Mouse (Mus musculus) embryonic facial prominence, embryonic 12.5 days (tissue): ENCODE results near the gene Proser3. TPM values are rescaled to one million over a fixed set of nuclear protein-coding genes. Genes with fewer than 3 reads are reported as not detected.

Source experiments
- ATAC-seq: fragments of 200-750 bp; cut with Nextera tagmentation; 2 replicates; pipeline ENCODE4 v1.8.0; 2017; ENCODE audit not compliant: insufficient number of reproducible peaks, insufficient read depth, low FRiP score, low TSS enrichment
- H3K27ac ChIP-seq: fragments of 300-500 bp; sonication (generic); 2 replicates; pipeline ENCODE4 v1.5.1; 2016; ENCODE audit warnings: mild to moderate bottlenecking
- H3K27me3 ChIP-seq: fragments of 300-500 bp; sonication (generic); 2 replicates; pipeline ENCODE4 v1.6.1; 2016; ENCODE audit warnings: mild to moderate bottlenecking, moderate library complexity
- H3K36me3 ChIP-seq: fragments of 300-500 bp; sonication (generic); 2 replicates; pipeline ENCODE4 v1.6.1; 2016; ENCODE audit warnings: mild to moderate bottlenecking
- H3K4me1 ChIP-seq: fragments of 300-500 bp; sonication (generic); 2 replicates; pipeline ENCODE4 v1.6.1; 2016
- H3K4me2 ChIP-seq: fragments of 300-500 bp; sonication (generic); replicated peaks from 2 replicates; pipeline ENCODE4 v1.6.1; 2016; ENCODE audit warnings: mild to moderate bottlenecking, moderate library complexity
- H3K4me3 ChIP-seq: fragments of 300-500 bp; sonication (generic); 2 replicates; pipeline ENCODE4 v1.5.1; 2016; ENCODE audit warnings: mild to moderate bottlenecking
- H3K9ac ChIP-seq: fragments of 300-500 bp; sonication (generic); 2 replicates; pipeline ENCODE4 v1.6.1; 2016; ENCODE audit warnings: mild to moderate bottlenecking, moderate library complexity
- H3K9me3 ChIP-seq: fragments of 300-500 bp; sonication (generic); 2 replicates; pipeline ENCODE4 v1.6.1; 2016; ENCODE audit warnings: mild to moderate bottlenecking, moderate library complexity
- WGBS: fragments of 180-500 bp; shearing (Covaris S2); methylation state at CpG from one replicate; pipeline ENCODE4 v1.1.7; 2016; 5-methylcytosine and 5-hydroxymethylcytosine counted together
- polyA plus RNA-seq: library from polyadenylated mRNA; unstranded; fragments of >200 nt; fragmentation: Nextera tagmentation; extraction: Ambion mirVana; gene quantifications from 2 replicates; pipeline ENCODE4 v1.2.1, GENCODE M21; 2016

Gene Proser3
- polyA plus RNA-seq, 1 experiment from 2014 or later: 16.0 TPM

DNA sequence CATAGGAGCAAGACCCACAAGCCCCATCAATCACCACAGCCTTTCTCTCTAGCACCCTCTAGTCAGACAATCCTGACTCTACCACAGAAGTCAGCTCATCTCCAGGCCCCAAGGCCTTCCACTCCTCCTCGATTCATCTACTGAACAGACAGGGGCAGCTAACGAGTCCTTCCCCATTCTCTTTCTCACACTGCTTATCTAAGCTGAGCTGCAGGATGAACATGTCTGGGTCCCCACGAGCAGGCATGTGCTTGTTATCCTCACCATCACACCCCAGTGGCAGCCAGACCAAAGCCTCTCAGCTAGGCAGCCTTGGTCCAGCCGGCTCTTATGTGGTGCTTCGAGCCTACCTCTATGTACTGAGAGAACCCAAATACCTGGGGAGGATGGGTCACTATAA is 20.3 kb upstream of the Proser3 start:
- H3K27ac ChIP-seq: no peak overlapping the region
- no peaks in the 10 kb centered on the region for H3K4me1 ChIP-seq
- no peak overlapping the region for H3K4me3 ChIP-seq
- no peak overlapping the region for H3K9ac ChIP-seq
- no peak overlapping the region for H3K4me2 ChIP-seq
- H3K9me3 ChIP-seq: no peaks in the 10 kb centered on the region
- peaks cover 92% of the 10 kb centered on the region for H3K36me3 ChIP-seq
- 87% methylated on average over 5 of the region's 5 CpGs for WGBS
- ATAC-seq: no peak
- no peaks in the 10 kb centered on the region for H3K27me3 ChIP-seq

DNA sequence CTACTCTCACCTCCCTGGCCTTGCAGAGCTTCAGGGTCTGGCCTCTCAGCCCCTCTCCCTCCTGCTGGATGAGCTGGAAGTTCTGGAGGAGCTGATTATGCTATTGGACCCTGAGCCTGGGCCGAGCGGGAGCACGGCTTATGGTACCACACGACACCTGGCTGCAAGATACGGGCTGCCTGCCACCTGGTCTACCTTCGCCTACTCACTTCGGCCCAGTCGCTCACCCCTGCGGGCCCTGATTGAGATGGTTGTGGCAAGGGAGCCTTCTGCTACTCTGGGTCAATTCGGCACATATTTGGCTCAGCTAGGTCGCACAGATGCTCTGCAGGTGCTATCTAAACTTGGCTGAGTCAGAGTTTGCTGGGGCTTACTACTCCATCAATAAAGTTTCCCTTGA is 15.5 kb upstream of the Proser3 start:
- Histone ChIP-seq H3K9ac (no peak overlapping the region), H3K4me2 (no peak overlapping the region), H3K4me1 (peaks cover 7% of the 10 kb centered on the region), H3K27ac (no peak overlapping the region), H3K27me3 (no peaks in the 10 kb centered on the region), H3K9me3 (no peaks in the 10 kb centered on the region), H3K4me3 (no peak overlapping the region), H3K36me3 (peaks cover 67% of the 10 kb centered on the region)
- ATAC-seq: no peak
- WGBS: 81% methylated on average over 11 of the region's 11 CpGs

DNA sequence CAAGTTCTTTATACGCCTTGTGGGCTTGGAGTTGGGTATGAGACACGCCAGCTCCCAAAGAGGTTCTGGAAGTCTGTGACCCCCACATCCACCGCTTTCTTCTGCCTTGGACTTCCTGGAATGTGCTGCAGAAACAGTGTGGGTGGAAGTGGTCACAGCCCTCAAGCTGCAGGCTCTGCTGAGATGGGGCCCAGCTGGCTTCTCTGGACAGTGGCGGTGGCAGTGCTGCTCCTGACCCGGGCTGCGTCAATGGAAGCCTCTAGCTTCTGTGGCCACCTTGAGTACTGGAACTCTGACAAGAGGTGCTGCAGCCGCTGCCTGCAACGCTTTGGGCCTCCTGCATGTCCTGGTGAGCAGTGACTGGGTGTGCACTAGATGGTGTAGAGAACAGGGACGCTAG is 13.9 kb upstream of the Proser3 start:
- no peak overlapping the region for H3K9ac ChIP-seq
- ATAC-seq: no peak
- H3K27me3 ChIP-seq: no peaks in the 10 kb centered on the region
- H3K36me3 ChIP-seq: peaks cover 57% of the 10 kb centered on the region
- H3K4me3 ChIP-seq: no peak overlapping the region
- 87% methylated on average over 9 of the region's 9 CpGs for WGBS
- no peaks in the 10 kb centered on the region for H3K9me3 ChIP-seq
- peaks cover 9% of the 10 kb centered on the region for H3K4me1 ChIP-seq
- no peak overlapping the region for H3K27ac ChIP-seq
- no peak overlapping the region for H3K4me2 ChIP-seq

DNA sequence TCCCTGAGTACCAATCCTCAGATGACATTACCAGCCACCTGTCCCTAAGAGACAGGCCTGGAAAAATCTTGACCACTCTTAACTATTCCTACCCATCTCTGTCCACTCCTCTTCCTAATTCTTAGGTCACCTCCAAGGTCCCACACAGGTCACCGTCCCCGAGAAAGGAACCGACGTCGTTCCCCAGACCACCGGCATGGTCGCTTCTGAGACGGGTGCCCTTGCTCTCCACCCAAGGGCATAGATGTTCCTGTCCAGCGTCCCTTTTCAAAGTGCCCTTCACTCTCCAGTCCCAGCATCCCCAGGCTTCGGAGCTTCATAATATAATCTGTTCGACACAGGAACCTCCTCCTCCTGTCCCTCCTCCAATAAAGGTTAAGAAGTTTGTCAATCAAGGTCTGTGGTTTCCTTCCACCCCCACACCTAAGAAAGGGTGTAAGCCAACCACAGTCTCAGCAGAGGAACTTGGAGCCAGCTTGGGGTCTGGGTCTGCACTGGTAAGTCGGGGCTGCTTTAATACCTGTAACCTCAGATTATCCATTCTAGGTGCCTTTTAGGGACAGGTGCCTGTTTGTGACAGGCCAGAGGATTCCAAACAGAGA is 13.0 kb upstream of the Proser3 start, which contains the start of gene Igflr1:
TSS of gene Igflr1 (plus strand) at position 458 of the 602 bp plus-strand sequence.
- Histone ChIP-seq H3K9me3 (no peaks in the 10 kb centered on the region), H3K4me1 (peaks cover 9% of the 10 kb centered on the region), H3K36me3 (peaks cover 47% of the 10 kb centered on the region), H3K4me3 (no peak within 1 kb of the TSS), H3K4me2 (peak within 1 kb of the TSS; percentile 58), H3K27ac (no peak within 1 kb of the TSS), H3K9ac (no peak within 1 kb of the TSS), H3K27me3 (no peaks in the 10 kb centered on the region)
- WGBS: 96% methylated on average over 12 of the region's 12 CpGs
- no peak for ATAC-seq

DNA sequence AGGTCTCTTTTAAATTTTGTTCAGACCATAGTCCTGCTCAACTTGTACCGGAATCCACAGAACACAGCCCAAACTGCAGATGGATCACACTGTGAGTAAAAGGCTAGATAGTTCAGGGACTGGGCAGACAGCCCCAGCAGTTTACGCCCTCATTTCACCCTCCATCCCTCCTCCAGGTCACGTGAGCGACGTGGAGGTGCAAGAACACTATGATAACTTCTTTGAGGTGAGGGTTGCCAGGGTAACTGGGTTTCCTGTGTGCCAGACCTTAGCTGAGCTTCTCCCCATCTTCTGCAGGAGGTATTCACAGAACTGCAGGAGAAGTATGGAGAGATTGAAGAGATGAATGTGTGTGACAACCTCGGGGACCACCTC is 11.8 kb upstream of the Proser3 start:
- Histone ChIP-seq H3K4me2 (peak overlapping the region; percentile 58), H3K27me3 (no peaks in the 10 kb centered on the region), H3K4me1 (peaks cover 11% of the 10 kb centered on the region), H3K27ac (peak overlapping the region; percentile 94; the same call in 1 of the 2 replicates), H3K36me3 (peaks cover 35% of the 10 kb centered on the region), H3K9me3 (no peaks in the 10 kb centered on the region), H3K4me3 (peak overlapping the region; percentile 61), H3K9ac (peak overlapping the region; percentile 71)
- 27% methylated on average over 6 of the region's 6 CpGs for WGBS
- no peak for ATAC-seq

DNA sequence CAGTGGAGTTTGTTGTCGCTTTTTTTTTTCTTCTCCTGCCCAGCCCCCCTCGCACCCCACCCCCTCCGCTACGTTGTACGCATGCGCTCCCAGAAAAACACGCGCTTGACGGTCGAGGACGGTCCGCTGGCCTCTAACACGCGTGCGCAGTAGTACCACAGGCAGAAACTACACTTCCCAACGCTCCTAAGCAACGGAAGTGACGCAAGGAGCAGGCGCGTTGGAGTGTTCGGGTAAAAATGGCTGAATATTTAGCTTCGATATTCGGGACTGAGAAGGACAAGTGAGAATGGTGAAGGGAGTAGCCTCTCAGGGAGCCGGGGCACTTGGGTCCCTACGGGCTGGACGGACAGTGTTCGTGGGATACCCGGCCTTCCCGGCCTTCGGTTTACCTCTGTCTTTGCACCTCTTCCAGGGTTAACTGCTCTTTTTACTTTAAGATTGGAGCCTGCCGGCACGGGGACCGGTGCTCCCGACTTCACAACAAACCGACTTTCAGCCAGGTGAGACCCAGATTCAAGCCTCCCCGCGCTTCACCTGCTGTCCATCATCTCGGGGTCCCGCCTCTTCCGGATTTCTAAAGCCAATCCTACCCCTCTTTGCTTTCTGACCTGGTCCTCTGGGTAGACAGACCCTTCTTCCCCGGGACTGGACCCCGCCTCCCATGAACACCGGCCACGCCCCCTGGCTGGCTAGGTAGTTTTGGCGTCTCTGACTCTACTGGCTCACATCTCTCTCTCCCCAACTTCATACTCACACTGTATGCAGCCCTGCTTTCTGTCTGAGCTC is 11.2 kb upstream of the Proser3 start, which contains the start of the genes U2af1l4, Gm49396 and Psenen:
TSS of gene U2af1l4 (plus strand) at position 185 of the 789 bp plus-strand sequence.
TSS of gene Gm49396 (plus strand) at position 228 of the 789 bp plus-strand sequence.
TSS of gene Psenen (minus strand) at position 511 of the 789 bp plus-strand sequence.
- H3K4me3 ChIP-seq: peak within 1 kb of the TSS; percentile 61
- peaks cover 30% of the 10 kb centered on the region for H3K36me3 ChIP-seq
- WGBS: under 1% methylated on average over 45 of the region's 45 CpGs
- H3K27ac ChIP-seq: peak within 1 kb of the TSS; percentile 94
- peak within 1 kb of the TSS; percentile 71 for H3K9ac ChIP-seq
- H3K27me3 ChIP-seq: no peaks in the 10 kb centered on the region
- H3K4me1 ChIP-seq: peaks cover 17% of the 10 kb centered on the region
- peak within 1 kb of the TSS; percentile 77 for H3K4me2 ChIP-seq
- ATAC-seq: peak; percentile 86
- H3K9me3 ChIP-seq: no peaks in the 10 kb centered on the region

DNA sequence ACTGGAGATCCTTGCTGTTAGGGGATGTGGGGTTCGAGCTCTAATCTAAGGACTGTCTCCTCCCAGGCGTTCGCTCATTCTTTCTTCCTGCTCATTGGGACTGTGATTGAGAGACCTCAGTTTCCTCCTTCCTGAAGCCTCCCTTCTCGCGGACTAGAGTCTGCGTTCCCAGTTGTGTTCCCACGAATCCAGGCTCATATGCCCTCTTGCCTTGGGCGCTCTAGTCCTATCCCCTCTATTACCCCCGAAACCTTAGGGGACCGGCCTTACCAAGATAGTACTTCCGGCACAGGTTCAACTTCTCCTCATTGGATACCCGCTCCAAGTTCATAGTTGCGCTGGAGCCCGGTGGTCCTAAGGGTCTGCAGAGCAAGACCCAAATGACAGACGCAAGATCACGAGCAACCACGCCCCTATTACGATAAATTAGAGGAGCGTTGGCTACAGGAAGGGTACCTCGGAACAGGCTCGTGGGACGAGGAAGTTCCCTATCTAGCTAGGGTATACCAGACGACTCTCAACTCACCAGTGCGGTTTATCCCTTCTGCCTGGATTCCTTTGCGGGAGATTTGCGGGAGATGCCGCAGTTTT is 10.5 kb upstream of the Proser3 start:
- no peaks in the 10 kb centered on the region for H3K9me3 ChIP-seq
- H3K4me1 ChIP-seq: peaks cover 19% of the 10 kb centered on the region
- no peaks in the 10 kb centered on the region for H3K27me3 ChIP-seq
- H3K27ac ChIP-seq: peak overlapping the region; percentile 78
- H3K9ac ChIP-seq: peak overlapping the region; percentile 62
- H3K4me2 ChIP-seq: peak overlapping the region; percentile 77
- peaks cover 25% of the 10 kb centered on the region for H3K36me3 ChIP-seq
- peak overlapping the region; percentile 61 for H3K4me3 ChIP-seq
- WGBS: 2% methylated on average over 27 of the region's 27 CpGs
- ATAC-seq: no peak

DNA sequence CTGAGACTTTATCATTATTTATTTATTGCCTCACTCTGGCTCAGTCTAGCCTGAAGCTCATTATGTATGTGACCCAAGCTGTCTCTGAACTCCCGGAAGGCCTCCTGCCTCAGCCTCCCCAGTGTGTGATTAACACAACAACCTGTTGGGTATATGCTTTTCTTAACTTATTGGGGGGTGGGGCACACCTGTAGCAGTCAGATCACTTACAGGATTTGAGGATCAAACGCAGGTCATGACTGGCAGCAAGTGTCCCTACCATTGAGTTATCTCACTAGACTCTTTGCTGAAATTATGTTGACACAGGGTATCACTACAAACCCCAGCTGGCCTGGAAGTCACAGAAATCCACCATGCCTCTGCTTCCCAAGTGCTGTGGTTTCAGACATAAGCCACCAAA is 8.2 kb upstream of the Proser3 start:
- Histone ChIP-seq H3K4me3 (no peak overlapping the region), H3K27ac (no peak overlapping the region)
- ATAC-seq: no peak

DNA sequence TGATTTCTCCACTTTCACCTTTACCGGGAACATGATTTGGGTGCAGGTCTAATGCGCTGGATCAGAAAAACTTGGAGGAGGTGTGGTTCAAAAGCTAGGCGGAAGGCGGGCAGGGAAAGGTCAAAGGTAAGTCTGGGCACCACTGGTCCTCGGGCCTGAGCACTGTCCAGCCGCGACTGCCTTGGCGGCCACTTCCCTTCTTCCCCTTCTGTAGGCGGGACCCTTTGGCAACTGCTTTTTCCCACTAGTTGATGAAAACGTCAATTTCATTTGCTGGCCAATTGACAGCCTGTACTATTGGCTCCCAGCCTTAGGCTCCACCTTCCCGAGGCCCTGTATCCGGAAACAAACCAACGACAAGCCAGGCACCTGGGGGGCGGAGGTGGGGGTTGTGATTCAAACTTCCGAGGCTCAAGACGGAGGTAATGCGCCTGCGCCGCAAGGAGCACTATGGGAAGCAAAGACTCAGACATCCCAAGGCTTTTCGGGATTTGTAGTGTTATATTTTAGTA is 7.4 kb upstream of the Proser3 start, which contains the start of gene Lin37:
TSS of gene Lin37 (minus strand) at position 396 of the 512 bp plus-strand sequence.
- under 1% methylated on average over 20 of the region's 20 CpGs for WGBS
- Histone ChIP-seq H3K4me2 (peak within 1 kb of the TSS; percentile 96), H3K4me3 (peak within 1 kb of the TSS; percentile 66), H3K36me3 (peaks cover 24% of the 10 kb centered on the region), H3K4me1 (peaks cover 19% of the 10 kb centered on the region), H3K27ac (peak within 1 kb of the TSS; percentile 26; the same call in 1 of the 2 replicates), H3K27me3 (no peaks in the 10 kb centered on the region), H3K9ac (peak within 1 kb of the TSS; percentile 81), H3K9me3 (no peaks in the 10 kb centered on the region)
- peak; percentile 78 for ATAC-seq

More for the DNA sequence above, 8.2 kb upstream of the Proser3 start:
- H3K4me2 ChIP-seq: peak overlapping the region; percentile 96; the same call in 1 of the 2 replicates
- H3K4me1 ChIP-seq: peaks cover 19% of the 10 kb centered on the region
- no peak overlapping the region for H3K9ac ChIP-seq
- peaks cover 23% of the 10 kb centered on the region for H3K36me3 ChIP-seq
- H3K27me3 ChIP-seq: no peaks in the 10 kb centered on the region
- WGBS: 64% methylated on average over 2 of the region's 2 CpGs
- H3K9me3 ChIP-seq: no peaks in the 10 kb centered on the region

DNA sequence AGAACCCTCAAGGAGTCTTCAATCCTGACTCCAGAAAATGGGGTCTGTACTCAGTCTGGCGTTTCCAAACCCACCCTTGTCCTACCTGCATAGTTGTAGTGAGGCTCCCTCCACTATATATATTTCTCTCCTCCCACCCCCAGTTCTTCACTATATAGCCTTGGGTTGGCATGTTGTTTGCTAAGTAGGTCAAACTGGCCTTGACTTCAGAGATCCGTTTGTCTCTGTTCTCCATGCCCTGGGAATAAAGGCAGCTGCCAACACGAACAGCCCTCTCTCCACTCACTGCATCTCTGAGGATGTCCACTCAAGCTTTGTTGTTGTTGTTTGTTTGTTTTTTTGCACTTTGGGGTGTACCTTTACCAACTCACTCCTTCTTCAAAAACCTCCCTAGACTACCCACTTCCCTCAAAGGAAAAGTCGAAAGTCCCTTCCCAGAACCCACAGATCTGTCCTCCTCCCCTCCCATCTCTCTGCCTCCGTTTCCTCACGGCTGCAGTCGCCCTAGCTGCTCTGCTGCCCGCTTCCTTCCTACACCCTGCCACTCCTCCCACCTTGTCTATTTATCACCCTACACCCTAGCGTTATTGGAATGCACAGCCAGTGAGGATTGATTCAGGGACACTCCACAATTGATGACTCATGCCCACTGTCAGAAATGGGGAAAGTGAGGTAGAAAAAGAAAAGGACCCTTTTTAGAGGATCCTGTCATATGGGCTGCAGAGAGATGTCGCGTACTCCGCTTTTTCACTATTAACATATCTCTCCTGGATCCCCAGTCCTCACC is 6.8 kb upstream of the Proser3 start:
- H3K27ac ChIP-seq: peak overlapping the region; percentile 26; the same call in 1 of the 2 replicates
- peaks cover 15% of the 10 kb centered on the region for H3K4me1 ChIP-seq
- H3K4me2 ChIP-seq: peak overlapping the region; percentile 96
- H3K36me3 ChIP-seq: peaks cover 28% of the 10 kb centered on the region
- H3K9me3 ChIP-seq: no peaks in the 10 kb centered on the region
- WGBS: 15% methylated on average over 12 of the region's 12 CpGs
- no peaks in the 10 kb centered on the region for H3K27me3 ChIP-seq
- H3K9ac ChIP-seq: peak overlapping the region; percentile 81
- peak overlapping the region; percentile 66 for H3K4me3 ChIP-seq
- no peak for ATAC-seq
